Mouse (Mus musculus): Measurements from ENCODE around the gene Aasdhppt. TPM values are rescaled to one million over a fixed set of nuclear protein-coding genes. Genes with fewer than 3 reads are reported as not detected.
A peak's percentile ranks its signal among the peaks of the same experiment; 100 is the strongest.

The Aasdhppt gene
- total RNA-seq, 1 experiment, result 38.9 TPM

GRCm38 (mm10) chr9:4304867-4305266 lies 4.4 kb downstream of the Aasdhppt start:
- H3K27ac ChIP-seq (ENCODE audit: insufficient read depth, low read depth, low read length, poor library complexity, severe bottlenecking), result no peak overlapping the region
- H3K36me3 ChIP-seq (ENCODE audit: control insufficient read depth, insufficient read depth, low read length, poor library complexity, severe bottlenecking), result peaks cover 4% of the 10 kb centered on the region
- no peak overlapping the region for H3K4me3 ChIP-seq (ENCODE audit: insufficient read depth in 1 of 2, low read depth in 1 of 2, low read length in 2 of 2, poor library complexity in 1 of 2, severe bottlenecking in 1 of 2)
- no peak overlapping the region for H3K9ac ChIP-seq (ENCODE audit: insufficient read depth, low read depth, low read length, poor library complexity, severe bottlenecking)
- 0 out of 4 replicates have a peak, but pooled peaks cover 2% of the 10 kb centered on the region in 2 experiments for H3K4me1 ChIP-seq (ENCODE audit: control insufficient read depth in 2 of 2, insufficient read depth in 2 of 2, low read length in 2 of 2, poor library complexity in 1 of 2)
- TF ChIP-seq CHD2 (IDR thresholded peaks at IDR 0.05; ENCODE audit: low read depth, low read length) (no peak), ZNF384 (IDR thresholded peaks at IDR 0.05; ENCODE audit: low read depth, low read length) (no peak), MAFK (IDR thresholded peaks at IDR 0.05; ENCODE audit: insufficient read depth, low read depth, low read length) (no peak), ZC3H11A (IDR thresholded peaks at IDR 0.05; ENCODE audit: borderline replicate concordance, low read depth, low read length) (peak; percentile 36; the same call in 1 of the 2 replicates)
- no peak for DNase-seq (ENCODE audit: low read depth, low spot score)
- H3K9me3 ChIP-seq (ENCODE audit: control insufficient read depth, insufficient read depth, low read depth, low read length), result no peaks in the 10 kb centered on the region
- in situ Hi-C loops (cut with MboI; ENCODE audit: low sequenced_read_pairs in 2 of 2, unreplicated experiment in 2 of 2), result no loop called here

- DNase-seq (ENCODE audit: low read depth, low spot score), result no peak
These were observed 8.8 kb downstream of the Aasdhppt start for GRCm38 (mm10) chr9:4300466-4300865.

GRCm38 (mm10) chr9:4283850-4284249 lies 25.4 kb downstream of the Aasdhppt start:
- in situ Hi-C loops (cut with MboI; ENCODE audit: low sequenced_read_pairs in 2 of 2, unreplicated experiment in 2 of 2), result no loop called here
- peak; percentile 75 for DNase-seq (ENCODE audit: low read depth, low spot score)

More at GRCm38 (mm10) chr9:4300466-4300865, 8.8 kb downstream of the Aasdhppt start:
- 0 out of 4 replicates have a peak, but pooled peaks cover 0 to 2% of the 10 kb centered on the region in 2 experiments for H3K4me1 ChIP-seq (ENCODE audit: control insufficient read depth in 2 of 2, insufficient read depth in 2 of 2, low read length in 2 of 2, poor library complexity in 1 of 2)
- in situ Hi-C loops (cut with MboI; ENCODE audit: low sequenced_read_pairs in 2 of 2, unreplicated experiment in 2 of 2), result no loop called here
- no peak overlapping the region for H3K4me3 ChIP-seq (ENCODE audit: insufficient read depth in 1 of 2, low read depth in 1 of 2, low read length in 2 of 2, poor library complexity in 1 of 2, severe bottlenecking in 1 of 2)
- peaks cover 2% of the 10 kb centered on the region for H3K36me3 ChIP-seq (ENCODE audit: control insufficient read depth, insufficient read depth, low read length, poor library complexity, severe bottlenecking)
- H3K9me3 ChIP-seq (ENCODE audit: control insufficient read depth, insufficient read depth, low read depth, low read length), result no peaks in the 10 kb centered on the region
- H3K9ac ChIP-seq (ENCODE audit: insufficient read depth, low read depth, low read length, poor library complexity, severe bottlenecking), result no peak overlapping the region
- TF ChIP-seq HCFC1 (IDR thresholded peaks at IDR 0.05; ENCODE audit: borderline replicate concordance, insufficient read depth, low read length) (no peak), ZC3H11A (IDR thresholded peaks at IDR 0.05; ENCODE audit: borderline replicate concordance, low read depth, low read length) (no peak), MAFK (IDR thresholded peaks at IDR 0.05; ENCODE audit: insufficient read depth, low read depth, low read length) (no peak), CHD2 (IDR thresholded peaks at IDR 0.05; ENCODE audit: low read depth, low read length) (no peak), ZNF384 (IDR thresholded peaks at IDR 0.05; ENCODE audit: low read depth, low read length) (no peak)
- H3K27ac ChIP-seq (ENCODE audit: insufficient read depth, low read depth, low read length, poor library complexity, severe bottlenecking), result no peak overlapping the region

GRCm38 (mm10) chr9:4266881-4267280 lies 42.4 kb downstream of the Aasdhppt start:
- in situ Hi-C loops (cut with MboI; ENCODE audit: low sequenced_read_pairs in 2 of 2, unreplicated experiment in 2 of 2), result no loop called here
- TF ChIP-seq ZC3H11A (IDR thresholded peaks at IDR 0.05; ENCODE audit: borderline replicate concordance, low read depth, low read length) (no peak), ZNF384 (IDR thresholded peaks at IDR 0.05; ENCODE audit: low read depth, low read length) (no peak), CHD2 (IDR thresholded peaks at IDR 0.05; ENCODE audit: low read depth, low read length) (no peak), HCFC1 (IDR thresholded peaks at IDR 0.05; ENCODE audit: borderline replicate concordance, insufficient read depth, low read length) (no peak)

More at GRCm38 (mm10) chr9:4283850-4284249, 25.4 kb downstream of the Aasdhppt start:
- TF ChIP-seq HCFC1 (IDR thresholded peaks at IDR 0.05; ENCODE audit: borderline replicate concordance, insufficient read depth, low read length), result no peak
- TF ChIP-seq ZC3H11A (IDR thresholded peaks at IDR 0.05; ENCODE audit: borderline replicate concordance, low read depth, low read length), result no peak
- no peak for TF ChIP-seq MAFK (IDR thresholded peaks at IDR 0.05; ENCODE audit: insufficient read depth, low read depth, low read length)
- TF ChIP-seq ZNF384 (IDR thresholded peaks at IDR 0.05; ENCODE audit: low read depth, low read length), result no peak
- 0 out of 2 replicates have a peak, but pooled peaks have one; percentile 28 for TF ChIP-seq CHD2 (IDR thresholded peaks at IDR 0.05; ENCODE audit: low read depth, low read length)
- Histone ChIP-seq H3K4me1 (ENCODE audit: control insufficient read depth in 2 of 2, insufficient read depth in 2 of 2, low read length in 2 of 2, poor library complexity in 1 of 2) (peaks cover 2 to 6% of the 10 kb centered on the region in 2 experiments; a peak in 3 of 4 replicates), H3K27ac (ENCODE audit: insufficient read depth, low read depth, low read length, poor library complexity, severe bottlenecking) (peak overlapping the region; percentile 87), H3K9ac (ENCODE audit: insufficient read depth, low read depth, low read length, poor library complexity, severe bottlenecking) (no peak overlapping the region), H3K36me3 (ENCODE audit: control insufficient read depth, insufficient read depth, low read length, poor library complexity, severe bottlenecking) (no peaks in the 10 kb centered on the region; the same call in 1 of the 2 replicates), H3K4me3 (ENCODE audit: insufficient read depth in 1 of 2, low read depth in 1 of 2, low read length in 2 of 2, poor library complexity in 1 of 2, severe bottlenecking in 1 of 2) (no peak overlapping the region), H3K9me3 (ENCODE audit: control insufficient read depth, insufficient read depth, low read depth, low read length) (no peaks in the 10 kb centered on the region)

More at GRCm38 (mm10) chr9:4266881-4267280, 42.4 kb downstream of the Aasdhppt start:
- H3K4me1 ChIP-seq (ENCODE audit: control insufficient read depth in 2 of 2, insufficient read depth in 2 of 2, low read length in 2 of 2, poor library complexity in 1 of 2), result no peaks in the 10 kb centered on the region
- no peak overlapping the region for H3K4me3 ChIP-seq (ENCODE audit: insufficient read depth in 1 of 2, low read depth in 1 of 2, low read length in 2 of 2, poor library complexity in 1 of 2, severe bottlenecking in 1 of 2)
- H3K9ac ChIP-seq (ENCODE audit: insufficient read depth, low read depth, low read length, poor library complexity, severe bottlenecking), result no peak overlapping the region
- no peak overlapping the region for H3K27ac ChIP-seq (ENCODE audit: insufficient read depth, low read depth, low read length, poor library complexity, severe bottlenecking)
- H3K36me3 ChIP-seq (ENCODE audit: control insufficient read depth, insufficient read depth, low read length, poor library complexity, severe bottlenecking), result no peaks in the 10 kb centered on the region; the same call in 1 of the 2 replicates
- no peaks in the 10 kb centered on the region for H3K9me3 ChIP-seq (ENCODE audit: control insufficient read depth, insufficient read depth, low read depth, low read length)
- no peak for DNase-seq (ENCODE audit: low read depth, low spot score)
